Mouse (Mus musculus) cerebellum, adult 2 months (tissue): ENCODE data around the gene Sik3. TPM values are rescaled to one million over a fixed set of nuclear protein-coding genes. Genes with fewer than 3 reads are reported as not detected.
A peak's percentile ranks its signal among the peaks of the same experiment; 100 is the strongest.

Experiments
- DNase-seq, 2 experiments: peaks; one replicate each; pipeline ENCODE4 v3.0.0; 2021
- H3K27ac ChIP-seq: fragments of 200-500 bp; 2 replicates; pipeline ENCODE4 v1.5.1; 2012; ENCODE audit warnings: low read length, control low read depth, inconsistent platforms; ENCODE audit not compliant: insufficient read depth
- H3K27me3 ChIP-seq: fragments of 200-500 bp; 2 replicates; pipeline ENCODE4 v1.6.1; 2012; ENCODE audit warnings: inconsistent platforms, mild to moderate bottlenecking, low read length, moderate library complexity; ENCODE audit not compliant: control insufficient read depth, insufficient read depth
- H3K4me1 ChIP-seq: fragments of 200-500 bp; 2 replicates; pipeline ENCODE4 v1.6.1; 2011; ENCODE audit warnings: low read length; ENCODE audit not compliant: control insufficient read depth, insufficient read depth
- H3K4me3 ChIP-seq: fragments of 200-500 bp; replicated peaks from 2 replicates; pipeline ENCODE3; 2011; ENCODE audit warnings: mild to moderate bottlenecking, low read depth, low read length, control low read depth; ENCODE audit not compliant: insufficient read depth
- CTCF ChIP-seq: fragments of 200-500 bp; IDR thresholded peaks from 2 replicates; pipeline ENCODE4 v1.5.1; 2011; ENCODE audit warnings: low read depth, mild to moderate bottlenecking, control low read depth, low read length, moderate library complexity, borderline replicate concordance; ENCODE audit not compliant: insufficient read depth
- POLR2A ChIP-seq: fragments of 200-500 bp; IDR thresholded peaks from 2 replicates; pipeline ENCODE4 v1.6.1; 2011; ENCODE audit warnings: low read length, control low read depth, borderline replicate concordance; ENCODE audit not compliant: insufficient read depth
- WGBS: fragments of 180-500 bp; shearing (Covaris S2); methylation state at CpG from one replicate; pipeline ENCODE4 v1.1.7; 2018; 5-methylcytosine and 5-hydroxymethylcytosine counted together
- polyA plus RNA-seq: library from polyadenylated mRNA; depleted of rRNA; stranded (reverse); fragments of >200 nt; gene quantifications from 2 replicates; pipeline ENCODE4 v1.2.3, GENCODE M21; 2012

Sik3 gene
- polyA plus RNA-seq, 1 experiment: 69.1 TPM

- 66% methylated on average over 3 of the region's 3 CpGs for WGBS
- H3K4me1 ChIP-seq: peaks cover 4% of the 10 kb centered on the region; the same call in 1 of the 2 replicates
- no peaks in the 10 kb centered on the region for H3K27me3 ChIP-seq
- no peak for DNase-seq
- H3K4me3 ChIP-seq: peak overlapping the region; percentile 55
- no peak for TF ChIP-seq POLR2A
- TF ChIP-seq CTCF: no peak
- peak overlapping the region; percentile 84; the same call in 1 of the 2 replicates for H3K27ac ChIP-seq
Measured at GRCm38 (mm10) chr9:46011094-46011970, 1.3 kb upstream of the Sik3 start.

DNA sequence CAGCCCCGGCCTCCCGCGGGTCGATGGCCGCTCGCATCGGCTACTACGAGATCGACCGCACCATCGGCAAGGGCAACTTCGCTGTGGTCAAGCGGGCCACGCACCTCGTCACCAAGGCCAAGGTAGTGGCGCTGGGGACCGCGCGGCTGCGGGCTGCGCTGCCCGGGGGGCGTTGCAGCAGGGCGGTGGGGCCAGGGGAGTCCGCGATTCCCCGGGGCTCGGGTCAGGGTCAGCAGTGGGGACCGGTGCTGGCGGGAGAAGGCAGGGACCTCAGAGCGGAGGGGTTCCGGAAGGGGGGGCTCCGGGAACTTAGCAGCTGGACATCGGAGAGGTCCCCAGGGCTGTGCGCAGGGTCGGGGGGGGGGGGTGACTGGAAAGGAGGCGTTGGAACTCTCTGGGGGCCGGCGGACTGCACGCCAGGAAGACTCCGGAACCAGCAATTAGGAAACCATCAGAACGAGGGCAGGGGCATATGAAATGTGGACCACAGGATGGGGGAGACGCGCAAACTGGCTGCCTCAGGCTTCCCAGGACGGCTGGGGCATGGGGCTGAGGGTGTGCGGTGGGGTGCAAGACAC lies 478 bp downstream of the Sik3 start:
- no peak for TF ChIP-seq POLR2A
- TF ChIP-seq CTCF: no peak
- peaks cover 9% of the 10 kb centered on the region for H3K4me1 ChIP-seq
- WGBS: under 1% methylated on average over 45 of the region's 46 CpGs
- peak; percentile 65 to 66 for DNase-seq
- H3K27ac ChIP-seq: peak overlapping the region; percentile 89
- no peaks in the 10 kb centered on the region for H3K27me3 ChIP-seq
- peak overlapping the region; percentile 81 for H3K4me3 ChIP-seq

DNA sequence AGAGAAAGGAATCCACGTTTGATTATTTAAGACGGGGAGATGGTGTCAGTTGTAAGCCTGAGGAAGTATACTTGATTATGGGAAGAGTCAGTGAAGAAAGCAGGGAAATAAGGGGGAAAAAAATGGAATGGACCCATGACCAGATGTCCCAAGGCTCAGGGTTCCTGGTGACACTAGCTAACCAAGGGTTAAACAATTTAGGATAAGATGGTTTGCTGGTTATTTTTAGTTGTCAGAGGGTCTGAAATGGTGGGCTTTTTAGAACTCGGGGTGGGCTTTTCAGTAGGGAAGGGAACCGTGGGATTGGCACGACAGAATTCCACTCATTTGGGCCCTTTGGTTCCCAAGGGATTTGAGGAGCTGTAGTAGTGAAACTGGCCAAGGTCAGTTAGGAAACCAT lies 996 bp downstream of the Sik3 start:
- TF ChIP-seq POLR2A: no peak
- no peak for TF ChIP-seq CTCF
- no peak for DNase-seq
- Histone ChIP-seq H3K4me1 (peaks cover 12% of the 10 kb centered on the region), H3K27ac (peak overlapping the region; percentile 89), H3K27me3 (no peaks in the 10 kb centered on the region), H3K4me3 (peak overlapping the region; percentile 81)
- WGBS: 0% methylated on average over 5 of the region's 5 CpGs

DNA sequence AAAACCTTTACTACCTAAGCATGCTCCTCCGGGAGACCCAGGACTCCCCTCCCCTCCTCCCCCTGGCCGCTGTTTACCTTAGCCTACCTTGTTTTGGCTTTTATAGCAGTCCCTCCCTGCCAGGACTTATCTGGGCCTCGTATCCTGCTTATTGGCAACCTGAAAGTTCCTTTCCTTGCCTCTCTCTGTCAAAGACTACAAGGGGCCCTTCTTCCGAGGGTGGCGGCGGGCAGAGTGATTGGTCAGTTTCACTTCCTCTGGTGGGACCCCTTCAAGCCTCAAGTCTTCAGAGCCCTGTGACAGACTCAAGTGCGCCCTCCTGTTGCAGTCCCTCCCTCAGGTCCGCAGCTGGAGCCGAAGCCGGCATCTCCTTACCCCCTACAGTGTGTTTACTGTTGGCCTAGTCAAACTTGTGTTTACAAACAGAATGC lies 1.6 kb downstream of the Sik3 start:
- Histone ChIP-seq H3K27ac (peak overlapping the region; percentile 64), H3K27me3 (no peaks in the 10 kb centered on the region), H3K4me1 (peaks cover 15% of the 10 kb centered on the region), H3K4me3 (peak overlapping the region; percentile 81)
- TF ChIP-seq POLR2A (no peak), CTCF (no peak)
- DNase-seq: peak; percentile 43 to 58
- WGBS: 3% methylated on average over 10 of the region's 10 CpGs

- Histone ChIP-seq H3K4me1 (peaks cover 22% of the 10 kb centered on the region), H3K27me3 (no peaks in the 10 kb centered on the region), H3K4me3 (peak overlapping the region; percentile 61), H3K27ac (peak overlapping the region; percentile 88)
- WGBS: 1% methylated on average over 8 of the region's 8 CpGs
- DNase-seq: peak; percentile 56 to 69
- TF ChIP-seq POLR2A: no peak
- TF ChIP-seq CTCF: no peak
Measured at GRCm38 (mm10) chr9:46015081-46015551, 2.5 kb downstream of the Sik3 start.

GRCm38 (mm10) chr9:46015831-46016230 lies 3.2 kb downstream of the Sik3 start:
- H3K27me3 ChIP-seq: no peaks in the 10 kb centered on the region
- TF ChIP-seq CTCF (no peak), POLR2A (no peak)
- no peak overlapping the region for H3K27ac ChIP-seq
- H3K4me1 ChIP-seq: peaks cover 25% of the 10 kb centered on the region
- peak; percentile 42 to 55 for DNase-seq
- no peak overlapping the region for H3K4me3 ChIP-seq
- WGBS: 13% methylated on average over 9 of the region's 9 CpGs

DNA sequence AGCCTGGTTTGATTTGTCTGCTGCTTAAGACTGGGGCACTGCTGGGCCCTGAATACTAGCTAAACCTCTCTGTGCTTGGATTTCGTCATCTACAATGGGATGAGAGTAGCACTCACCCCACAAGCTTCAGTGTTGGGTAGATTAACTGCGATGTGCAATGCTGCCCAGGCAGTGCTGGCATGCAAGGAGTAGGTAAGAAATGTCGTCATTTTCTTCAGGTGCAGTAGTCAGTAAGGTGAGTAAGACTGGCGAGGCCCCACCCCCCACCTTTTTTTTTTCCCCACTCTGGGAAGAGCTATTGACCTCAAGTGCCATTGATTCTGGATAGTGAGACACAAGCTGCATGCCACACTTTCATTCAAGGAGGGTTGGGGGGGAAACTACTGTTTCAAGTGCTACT lies 3.8 kb downstream of the Sik3 start:
- H3K27ac ChIP-seq: no peak overlapping the region
- 57% methylated on average over 4 of the region's 4 CpGs for WGBS

GRCm38 (mm10) chr9:46018316-46018715 lies 5.7 kb downstream of the Sik3 start:
- H3K27me3 ChIP-seq: no peaks in the 10 kb centered on the region
- TF ChIP-seq CTCF: no peak
- no peak for TF ChIP-seq POLR2A
- DNase-seq: peak; percentile 53 to 76
- H3K27ac ChIP-seq: peak overlapping the region; percentile 26; the same call in 1 of the 2 replicates
- WGBS: 25% methylated on average over 6 of the region's 6 CpGs
- peaks cover 30% of the 10 kb centered on the region for H3K4me1 ChIP-seq
- H3K4me3 ChIP-seq: peak overlapping the region; percentile 7

More for the DNA sequence above, 3.8 kb downstream of the Sik3 start:
- Histone ChIP-seq H3K27me3 (no peaks in the 10 kb centered on the region), H3K4me1 (peaks cover 23% of the 10 kb centered on the region), H3K4me3 (no peak overlapping the region)
- DNase-seq: no peak
- TF ChIP-seq CTCF (no peak), POLR2A (no peak)
